11 mouse cellular contexts compared by ENCODE assay signal in genomic region chr2:76442086-76442485, GRCm38 (mm10). TPM values are rescaled to one million over a fixed set of nuclear protein-coding genes. Genes with fewer than 3 reads are reported as not detected.
A peak's percentile ranks its signal among the peaks of the same experiment; 100 is the strongest.
DNase-seq lines count a peak whose midpoint lies in the region; ATAC-seq and TF ChIP-seq lines count a peak whose summit lies in the region.
"Had no signal": no experiment of that assay in that cellular context is flagged by ENCODE, and none has a peak within 500 bp of the region (broad histone marks: within the 10 kb centered on the region; RNA-seq: fewer than 3 reads in every experiment).

No protein-coding gene starts in this region.

- no peak for TF ChIP-seq EP300 in stomach, postnatal 0 days (optimal IDR thresholded peaks at IDR 0.05)

- no peak for DNase-seq in stomach, postnatal 0 days (ENCODE audit: low spot score)
- peak; percentile 33 for DNase-seq in limb, embryonic 10.5 days (ENCODE audit: low spot score)
- DNase-seq in urinary bladder, postnatal 10 days (ENCODE audit: low spot score), result no peak
- no peak for DNase-seq in kidney, adult 18-20 months
- DNase-seq in cerebellum, adult 2 months, result no peak
- DNase-seq: layer of hippocampus, postnatal 36 days had no signal

- no peaks in the 10 kb centered on the region for H3K9me3 ChIP-seq in stomach, embryonic 14.5 days (ENCODE audit: control insufficient read depth, low read depth, low read length)
- no peaks in the 10 kb centered on the region for H3K9me3 ChIP-seq in stomach, postnatal 0 days (ENCODE audit: control insufficient read depth, low read length)
- 0 out of 2 replicates have a peak, but pooled peaks cover 5% of the 10 kb centered on the region for H3K9me3 ChIP-seq in heart, embryonic 12.5 days (replicated peaks)
- H3K9me3 ChIP-seq in limb, embryonic 10.5 days (replicated peaks), result no peaks in the 10 kb centered on the region
- H3K9me3 ChIP-seq: G1E had no signal

- H3K36me3 ChIP-seq in stomach, embryonic 14.5 days (ENCODE audit: control insufficient read depth, insufficient read depth, low read length), result no peaks in the 10 kb centered on the region
- H3K36me3 ChIP-seq in stomach, postnatal 0 days (ENCODE audit: control insufficient read depth, insufficient read depth, low read length), result no peaks in the 10 kb centered on the region
- no peaks in the 10 kb centered on the region for H3K36me3 ChIP-seq in heart, embryonic 12.5 days
- H3K36me3 ChIP-seq in limb, embryonic 10.5 days, result no peaks in the 10 kb centered on the region
- H3K36me3 ChIP-seq: G1E had no signal

- TF ChIP-seq CTCF in stomach, postnatal 0 days (IDR thresholded peaks at IDR 0.05; ENCODE audit: low read depth), result no peak
- TF ChIP-seq CTCF in cerebellum, adult 2 months (IDR thresholded peaks at IDR 0.05; ENCODE audit: borderline replicate concordance, insufficient read depth, low read depth, low read length), result no peak

- no peaks in the 10 kb centered on the region for H3K27me3 ChIP-seq in stomach, embryonic 14.5 days (ENCODE audit: control insufficient read depth, insufficient read depth, low read length)
- H3K27me3 ChIP-seq in stomach, postnatal 0 days (ENCODE audit: control insufficient read depth, insufficient read depth, low read length), result no peaks in the 10 kb centered on the region
- H3K27me3 ChIP-seq in heart, embryonic 12.5 days (replicated peaks), result no peaks in the 10 kb centered on the region
- no peaks in the 10 kb centered on the region for H3K27me3 ChIP-seq in limb, embryonic 10.5 days (ENCODE audit: low read depth, poor library complexity, severe bottlenecking)
- no peaks in the 10 kb centered on the region for H3K27me3 ChIP-seq in cerebellum, adult 2 months (ENCODE audit: control insufficient read depth, insufficient read depth, low read length)

- no peaks in the 10 kb centered on the region for H3K4me1 ChIP-seq in stomach, embryonic 14.5 days (ENCODE audit: control insufficient read depth, insufficient read depth, low read length)
- no peaks in the 10 kb centered on the region for H3K4me1 ChIP-seq in stomach, postnatal 0 days (replicated peaks; ENCODE audit: control insufficient read depth, insufficient read depth)
- H3K4me1 ChIP-seq in heart, embryonic 12.5 days (replicated peaks), result peaks cover 13% of the 10 kb centered on the region
- H3K4me1 ChIP-seq in limb, embryonic 10.5 days, result peaks cover 39% of the 10 kb centered on the region
- H3K4me1 ChIP-seq in cerebellum, adult 2 months (ENCODE audit: control insufficient read depth, insufficient read depth, low read length), result peaks cover 9% of the 10 kb centered on the region

- no peak for TF ChIP-seq POLR2A in cerebellum, adult 2 months (IDR thresholded peaks at IDR 0.05; ENCODE audit: borderline replicate concordance, insufficient read depth, low read length)

- WGBS in stomach, embryonic 14.5 days, result 34% methylated on average over 3 of the region's 3 CpGs
- 35% methylated on average over 3 of the region's 3 CpGs for WGBS in stomach, postnatal 0 days
- 23% methylated on average over 3 of the region's 3 CpGs for WGBS in heart, embryonic 12.5 days
- 47% methylated on average over 3 of the region's 3 CpGs for WGBS in limb, embryonic 10.5 days
- WGBS in cerebellum, adult 2 months, result 35% methylated on average over 3 of the region's 3 CpGs

- H3K27ac ChIP-seq in stomach, embryonic 14.5 days (ENCODE audit: low read length), result no peak overlapping the region
- no peak overlapping the region for H3K27ac ChIP-seq in stomach, postnatal 0 days (replicated peaks)
- H3K27ac ChIP-seq in heart, embryonic 12.5 days (ENCODE audit: poor library complexity, severe bottlenecking), result no peak overlapping the region
- no peak overlapping the region for H3K27ac ChIP-seq in limb, embryonic 10.5 days
- H3K27ac ChIP-seq in cerebellum, adult 2 months (ENCODE audit: insufficient read depth, low read length), result no peak overlapping the region
- H3K27ac ChIP-seq: macrophage had no signal

- no peak overlapping the region for H3K4me3 ChIP-seq in stomach, embryonic 14.5 days (ENCODE audit: low read depth, low read length)
- H3K4me3 ChIP-seq in stomach, postnatal 0 days (ENCODE audit: low read depth, low read length), result no peak overlapping the region
- no peak overlapping the region for H3K4me3 ChIP-seq in heart, embryonic 12.5 days
- no peak overlapping the region for H3K4me3 ChIP-seq in limb, embryonic 10.5 days
- H3K4me3 ChIP-seq in cerebellum, adult 2 months (replicated peaks; ENCODE audit: insufficient read depth, low read depth, low read length), result no peak overlapping the region

- H3K9ac ChIP-seq in stomach, embryonic 14.5 days (replicated peaks; ENCODE audit: low read depth, low read length), result no peak overlapping the region
- H3K9ac ChIP-seq in stomach, postnatal 0 days (ENCODE audit: low read length), result no peak overlapping the region
- no peak overlapping the region for H3K9ac ChIP-seq in heart, embryonic 12.5 days

- no peak overlapping the region for H3K4me2 ChIP-seq in stomach, embryonic 14.5 days (replicated peaks; ENCODE audit: low read depth, low read length)
- no peak overlapping the region for H3K4me2 ChIP-seq in stomach, postnatal 0 days (replicated peaks; ENCODE audit: low read depth)
- no peak overlapping the region for H3K4me2 ChIP-seq in heart, embryonic 12.5 days

- ATAC-seq in stomach, embryonic 14.5 days (ENCODE audit: insufficient number of reproducible peaks, insufficient read depth, low FRiP score, low read depth), result peak; percentile 33; the same call in 1 of the 2 replicates
- ATAC-seq in stomach, postnatal 0 days (ENCODE audit: low FRiP score, low TSS enrichment), result no peak
- peak; percentile 71; the same call in 1 of the 2 replicates for ATAC-seq in heart, embryonic 12.5 days (ENCODE audit: insufficient number of reproducible peaks, low FRiP score)
- ATAC-seq in cerebellum, adult (ENCODE audit: insufficient number of reproducible peaks, low FRiP score, low TSS enrichment), result no peak

RNA-seq across cellular contexts. Expression of gene Osbpl6, which starts 35.8 kb away (rescaled TPM):
- 12.7 and 14.7 TPM in 2 replicates for polyA plus RNA-seq in stomach, embryonic 14.5 days (2014; fragmentation: Nextera tagmentation; extraction: Ambion mirVana)
- polyA plus RNA-seq in stomach, postnatal 0 days (2015; fragmentation: Nextera tagmentation; extraction: Ambion mirVana), result 4.0 and 4.7 TPM in 2 replicates
- polyA plus RNA-seq in heart, embryonic 12.5 days (2016; fragmentation: Nextera tagmentation; extraction: Ambion mirVana), result 6.8 and 7.2 TPM in 2 replicates
- 19.2 and 19.3 TPM in 2 replicates for polyA plus RNA-seq in limb, embryonic 10.5 days (2016; fragmentation: Nextera tagmentation; extraction: Ambion mirVana)
- 40.8 and 42.1 TPM in 2 replicates for polyA plus RNA-seq in cerebellum, adult 2 months (2012; rRNA removed)
- polyA plus RNA-seq: G1E, macrophage had no signal

Comparison
In these comparisons a context has a peak if more than half of its experiments do, and no peak if none do; other contexts are left out.
1. ATAC-seq: peak in stomach, embryonic 14.5 days (single experiment) and heart, embryonic 12.5 days (single experiment); none in stomach, postnatal 0 days (single experiment) and cerebellum, adult (single experiment).